Mouse (Mus musculus): ENCODE data around the gene Spaca3. TPM values are rescaled to one million over a fixed set of nuclear protein-coding genes. Genes with fewer than 3 reads are reported as not detected.

Gene Spaca3
- polyA plus RNA-seq, 1 experiment from 2014 or later: not detected

DNA sequence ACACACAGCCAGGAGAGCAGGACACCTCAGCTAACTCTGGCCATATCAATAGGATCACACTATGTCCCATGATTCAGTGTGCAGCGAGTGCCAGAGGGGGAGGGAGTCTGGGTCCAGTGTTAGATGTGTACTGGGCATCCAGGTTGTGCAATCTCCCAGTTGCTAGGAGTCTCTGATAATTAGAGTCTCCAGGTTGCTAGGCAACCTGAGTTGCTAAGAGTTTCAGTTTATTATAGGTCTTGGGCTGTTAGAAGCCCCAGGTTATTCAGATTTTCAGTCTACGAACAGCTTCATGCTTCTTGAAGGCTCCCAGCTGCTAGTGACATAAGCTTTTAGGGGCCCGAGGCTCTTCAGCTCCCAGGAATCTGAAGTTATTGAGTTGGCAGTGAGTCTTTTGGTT, 5.2 kb upstream of the Spaca3 start:
- Histone ChIP-seq H3K4me3 (ENCODE audit: low read depth, low read length) (no peak overlapping the region), H3K36me3 (ENCODE audit: control insufficient read depth, insufficient read depth, low read length) (no peaks in the 10 kb centered on the region), H3K27ac (ENCODE audit: low read depth, low read length) (no peak overlapping the region), H3K9ac (replicated peaks; ENCODE audit: low read depth, low read length) (no peak overlapping the region), H3K27me3 (ENCODE audit: control insufficient read depth, insufficient read depth, low read length) (no peaks in the 10 kb centered on the region), H3K4me2 (ENCODE audit: low read depth, low read length) (no peak overlapping the region), H3K9me3 (ENCODE audit: control insufficient read depth, low read length) (no peaks in the 10 kb centered on the region), H3K4me1 (ENCODE audit: control insufficient read depth, insufficient read depth, low read length) (no peaks in the 10 kb centered on the region)
- WGBS: 45% methylated on average over 3 of the region's 3 CpGs
- no peak for ATAC-seq (ENCODE audit: low read depth)

DNA sequence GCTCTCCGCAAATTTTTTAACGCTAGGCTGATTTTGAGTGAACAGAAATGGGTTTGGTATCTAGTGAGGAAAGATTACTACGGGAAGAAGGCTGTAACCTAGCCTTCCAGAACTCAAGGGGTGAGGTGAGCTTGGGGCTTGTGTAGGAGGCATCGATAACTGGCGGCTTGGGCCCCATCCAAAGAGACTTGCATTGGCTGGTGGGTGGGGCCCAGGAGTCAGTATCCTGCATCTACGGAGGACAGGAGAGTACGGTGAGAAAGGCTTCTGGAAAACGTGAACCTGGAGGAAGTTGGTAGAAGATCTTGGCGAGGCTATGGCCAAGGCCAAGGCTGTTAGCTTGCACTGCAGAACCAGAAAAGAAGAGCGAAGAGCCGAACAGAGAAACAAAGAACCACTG, 3.7 kb upstream of the Spaca3 start:
- no peaks in the 10 kb centered on the region for H3K9me3 ChIP-seq (ENCODE audit: control insufficient read depth, low read length)
- no peak for ATAC-seq (ENCODE audit: low read depth)
- no peak overlapping the region for H3K9ac ChIP-seq (replicated peaks; ENCODE audit: low read depth, low read length)
- H3K4me3 ChIP-seq (ENCODE audit: low read depth, low read length): no peak overlapping the region
- no peak overlapping the region for H3K27ac ChIP-seq (ENCODE audit: low read depth, low read length)
- 86% methylated on average over 11 of the region's 11 CpGs for WGBS
- no peaks in the 10 kb centered on the region for H3K36me3 ChIP-seq (ENCODE audit: control insufficient read depth, insufficient read depth, low read length)
- H3K4me1 ChIP-seq (ENCODE audit: control insufficient read depth, insufficient read depth, low read length): no peaks in the 10 kb centered on the region
- H3K4me2 ChIP-seq (ENCODE audit: low read depth, low read length): no peak overlapping the region
- no peaks in the 10 kb centered on the region for H3K27me3 ChIP-seq (ENCODE audit: control insufficient read depth, insufficient read depth, low read length)

- Histone ChIP-seq H3K27ac (ENCODE audit: low read depth, low read length) (no peak overlapping the region), H3K27me3 (ENCODE audit: control insufficient read depth, insufficient read depth, low read length) (no peaks in the 10 kb centered on the region), H3K9me3 (ENCODE audit: control insufficient read depth, low read length) (no peaks in the 10 kb centered on the region), H3K36me3 (ENCODE audit: control insufficient read depth, insufficient read depth, low read length) (no peaks in the 10 kb centered on the region), H3K4me3 (ENCODE audit: low read depth, low read length) (no peak overlapping the region), H3K4me2 (ENCODE audit: low read depth, low read length) (no peak overlapping the region), H3K4me1 (ENCODE audit: control insufficient read depth, insufficient read depth, low read length) (no peaks in the 10 kb centered on the region), H3K9ac (replicated peaks; ENCODE audit: low read depth, low read length) (no peak overlapping the region)
- WGBS: 51% methylated on average over 7 of the region's 7 CpGs
- ATAC-seq (ENCODE audit: low read depth): no peak
Observed at GRCm38 (mm10) chr11:80854908-80855307, 3.3 kb upstream of the Spaca3 start.

DNA sequence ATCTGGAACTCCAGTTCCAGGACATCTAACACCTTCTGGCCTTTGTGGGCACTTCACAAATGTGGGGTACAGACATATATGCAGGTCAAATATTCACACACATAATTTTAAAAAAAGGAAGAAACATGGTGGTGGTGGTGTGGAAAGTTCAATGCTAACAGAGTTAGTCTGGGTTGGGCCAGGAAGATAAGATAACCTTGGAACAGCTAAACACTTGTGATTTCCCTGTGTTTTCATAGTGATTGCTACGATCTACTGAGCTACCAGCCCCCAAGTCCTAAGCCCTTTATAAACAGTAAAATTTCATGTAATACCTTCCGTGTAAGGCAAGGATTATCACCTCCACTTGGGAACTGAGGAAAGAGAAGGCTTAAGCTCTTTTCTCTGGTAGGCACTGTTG, 1.3 kb upstream of the Spaca3 start:
- no peak for ATAC-seq (ENCODE audit: low read depth)
- Histone ChIP-seq H3K4me2 (ENCODE audit: low read depth, low read length) (no peak overlapping the region), H3K27ac (ENCODE audit: low read depth, low read length) (no peak overlapping the region), H3K4me3 (ENCODE audit: low read depth, low read length) (no peak overlapping the region), H3K9ac (replicated peaks; ENCODE audit: low read depth, low read length) (no peak overlapping the region), H3K27me3 (ENCODE audit: control insufficient read depth, insufficient read depth, low read length) (no peaks in the 10 kb centered on the region), H3K4me1 (ENCODE audit: control insufficient read depth, insufficient read depth, low read length) (no peaks in the 10 kb centered on the region), H3K36me3 (ENCODE audit: control insufficient read depth, insufficient read depth, low read length) (no peaks in the 10 kb centered on the region), H3K9me3 (ENCODE audit: control insufficient read depth, low read length) (no peaks in the 10 kb centered on the region)
- WGBS: 92% methylated on average over 2 of the region's 2 CpGs

GRCm38 (mm10) chr11:80862941-80863340, 4.8 kb downstream of the Spaca3 start:
- no peak for ATAC-seq (ENCODE audit: low read depth)
- H3K27me3 ChIP-seq (ENCODE audit: control insufficient read depth, insufficient read depth, low read length): no peaks in the 10 kb centered on the region
- H3K4me3 ChIP-seq (ENCODE audit: low read depth, low read length): no peak overlapping the region
- no peak overlapping the region for H3K4me2 ChIP-seq (ENCODE audit: low read depth, low read length)
- no peak overlapping the region for H3K27ac ChIP-seq (ENCODE audit: low read depth, low read length)
- H3K9ac ChIP-seq (replicated peaks; ENCODE audit: low read depth, low read length): no peak overlapping the region
- no peaks in the 10 kb centered on the region for H3K36me3 ChIP-seq (ENCODE audit: control insufficient read depth, insufficient read depth, low read length)
- WGBS: 94% methylated on average over 7 of the region's 7 CpGs
- no peaks in the 10 kb centered on the region for H3K4me1 ChIP-seq (ENCODE audit: control insufficient read depth, insufficient read depth, low read length)
- no peaks in the 10 kb centered on the region for H3K9me3 ChIP-seq (ENCODE audit: control insufficient read depth, low read length)

- no peaks in the 10 kb centered on the region for H3K4me1 ChIP-seq (ENCODE audit: control insufficient read depth, insufficient read depth, low read length)
- no peak overlapping the region for H3K4me3 ChIP-seq (ENCODE audit: low read depth, low read length)
- WGBS: 94% methylated on average over 1 of the region's 1 CpGs
- no peaks in the 10 kb centered on the region for H3K36me3 ChIP-seq (ENCODE audit: control insufficient read depth, insufficient read depth, low read length)
- no peak for ATAC-seq (ENCODE audit: low read depth)
- H3K27ac ChIP-seq (ENCODE audit: low read depth, low read length): no peak overlapping the region
- H3K9me3 ChIP-seq (ENCODE audit: control insufficient read depth, low read length): no peaks in the 10 kb centered on the region
- no peak overlapping the region for H3K4me2 ChIP-seq (ENCODE audit: low read depth, low read length)
- no peak overlapping the region for H3K9ac ChIP-seq (replicated peaks; ENCODE audit: low read depth, low read length)
- no peaks in the 10 kb centered on the region for H3K27me3 ChIP-seq (ENCODE audit: control insufficient read depth, insufficient read depth, low read length)
Observed at GRCm38 (mm10) chr11:80868039-80868438, 9.9 kb downstream of the Spaca3 start.

DNA sequence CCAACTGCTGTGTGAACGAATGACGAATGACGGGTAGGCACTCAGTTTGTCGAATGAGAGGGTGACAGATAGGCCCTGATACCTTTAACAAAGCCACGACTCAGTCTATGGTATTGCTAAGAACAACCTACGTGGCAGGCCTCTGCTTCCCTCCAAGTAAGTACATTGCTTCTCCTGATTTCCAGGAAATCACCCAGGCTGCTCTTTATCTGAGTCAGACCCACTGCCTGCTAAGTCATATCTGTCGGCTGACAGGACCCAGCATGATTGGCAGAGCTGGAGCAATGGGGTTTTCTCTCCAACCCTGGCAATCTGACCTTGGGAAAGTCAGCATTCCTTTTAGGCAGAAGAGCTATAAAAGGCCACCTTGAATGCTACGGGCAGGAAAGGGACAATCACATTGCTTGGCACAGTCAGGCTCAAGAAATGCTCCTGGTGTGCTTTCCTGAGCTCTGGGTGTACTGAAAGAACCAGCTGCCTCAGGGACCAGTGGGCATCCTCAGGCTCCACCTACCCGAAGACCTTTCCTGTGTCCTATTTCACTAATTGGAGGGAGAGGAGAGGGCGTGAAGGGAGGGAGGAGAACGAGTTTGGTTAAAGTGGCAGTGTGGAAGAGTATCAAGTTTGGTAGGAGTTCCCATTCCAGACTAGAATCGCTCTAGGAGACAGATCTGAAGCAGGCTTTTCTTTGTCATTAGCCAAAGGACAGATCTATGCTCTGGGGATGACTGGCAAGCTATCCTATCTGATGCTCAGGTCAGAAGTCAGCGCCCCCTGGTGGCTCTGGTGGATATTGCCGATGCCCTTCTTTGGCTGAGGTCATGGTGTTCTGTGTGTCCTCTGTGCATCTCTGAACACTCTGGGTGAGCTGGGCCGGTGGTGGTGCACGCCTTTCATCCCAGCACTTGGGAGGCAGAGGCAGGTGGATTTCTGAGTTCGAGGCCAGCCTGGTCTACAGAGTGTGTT, 14.6 kb downstream of the Spaca3 start:
- H3K4me1 ChIP-seq (ENCODE audit: control insufficient read depth, insufficient read depth, low read length): no peaks in the 10 kb centered on the region
- no peak for ATAC-seq (ENCODE audit: low read depth)
- no peaks in the 10 kb centered on the region for H3K36me3 ChIP-seq (ENCODE audit: control insufficient read depth, insufficient read depth, low read length)
- WGBS: 65% methylated on average over 17 of the region's 17 CpGs
- no peak overlapping the region for H3K27ac ChIP-seq (ENCODE audit: low read depth, low read length)
- no peaks in the 10 kb centered on the region for H3K27me3 ChIP-seq (ENCODE audit: control insufficient read depth, insufficient read depth, low read length)
- H3K9me3 ChIP-seq (ENCODE audit: control insufficient read depth, low read length): no peaks in the 10 kb centered on the region
- no peak overlapping the region for H3K9ac ChIP-seq (replicated peaks; ENCODE audit: low read depth, low read length)
- H3K4me2 ChIP-seq (ENCODE audit: low read depth, low read length): no peak overlapping the region
- H3K4me3 ChIP-seq (ENCODE audit: low read depth, low read length): no peak overlapping the region

DNA sequence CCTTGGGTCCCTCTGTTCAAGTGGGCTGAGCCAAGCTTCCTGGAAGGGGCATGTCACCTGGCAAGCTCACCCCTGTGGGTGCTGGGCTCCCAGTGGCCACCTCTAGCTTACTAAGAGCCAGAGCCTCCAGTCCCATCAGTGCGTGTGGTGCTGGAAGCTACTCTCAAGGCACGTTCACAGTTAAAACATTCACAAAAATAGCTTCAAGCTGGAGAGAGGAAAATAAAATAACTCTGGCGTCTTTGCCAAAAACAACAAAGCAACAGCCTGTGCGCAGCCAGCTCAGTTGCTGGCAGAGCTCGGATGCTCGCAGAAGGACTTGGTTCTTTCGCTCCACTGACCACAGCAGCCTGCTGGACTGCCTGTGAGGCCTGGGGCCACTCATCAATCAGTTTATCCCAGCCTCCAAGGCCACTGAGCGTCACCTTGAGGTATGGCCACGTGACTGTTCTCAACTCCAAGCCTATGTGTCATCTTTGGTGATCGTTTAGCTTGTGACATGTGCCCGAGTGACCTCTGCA, 19.0 kb downstream of the Spaca3 start:
- no peak overlapping the region for H3K4me2 ChIP-seq (ENCODE audit: low read depth, low read length)
- no peak overlapping the region for H3K4me3 ChIP-seq (ENCODE audit: low read depth, low read length)
- no peaks in the 10 kb centered on the region for H3K4me1 ChIP-seq (ENCODE audit: control insufficient read depth, insufficient read depth, low read length)
- H3K9ac ChIP-seq (replicated peaks; ENCODE audit: low read depth, low read length): no peak overlapping the region
- H3K9me3 ChIP-seq (ENCODE audit: control insufficient read depth, low read length): no peaks in the 10 kb centered on the region
- no peak overlapping the region; the same call in 1 of the 2 replicates for H3K27ac ChIP-seq (ENCODE audit: low read depth, low read length)
- WGBS: 56% methylated on average over 11 of the region's 11 CpGs
- no peaks in the 10 kb centered on the region for H3K27me3 ChIP-seq (ENCODE audit: control insufficient read depth, insufficient read depth, low read length)
- H3K36me3 ChIP-seq (ENCODE audit: control insufficient read depth, insufficient read depth, low read length): no peaks in the 10 kb centered on the region
- no peak for ATAC-seq (ENCODE audit: low read depth)

- no peaks in the 10 kb centered on the region for H3K27me3 ChIP-seq (ENCODE audit: control insufficient read depth, insufficient read depth, low read length)
- 95% methylated on average over 2 of the region's 2 CpGs for WGBS
- H3K4me2 ChIP-seq (ENCODE audit: low read depth, low read length): no peak overlapping the region
Observed at GRCm38 (mm10) chr11:80878026-80878425, 19.9 kb downstream of the Spaca3 start.

More at GRCm38 (mm10) chr11:80878026-80878425, 19.9 kb downstream of the Spaca3 start:
- Histone ChIP-seq H3K27ac (ENCODE audit: low read depth, low read length) (no peak overlapping the region), H3K4me1 (ENCODE audit: control insufficient read depth, insufficient read depth, low read length) (no peaks in the 10 kb centered on the region), H3K36me3 (ENCODE audit: control insufficient read depth, insufficient read depth, low read length) (no peaks in the 10 kb centered on the region), H3K9ac (replicated peaks; ENCODE audit: low read depth, low read length) (no peak overlapping the region), H3K4me3 (ENCODE audit: low read depth, low read length) (no peak overlapping the region), H3K9me3 (ENCODE audit: control insufficient read depth, low read length) (no peaks in the 10 kb centered on the region)
- ATAC-seq (ENCODE audit: low read depth): no peak

All from neural tube, embryonic 14.5 days (tissue).